Mouse (Mus musculus): ENCODE data around the gene Tbc1d8.

- TF ChIP-seq CTCF (IDR thresholded peaks at IDR 0.05; ENCODE audit: borderline replicate concordance, control insufficient read depth, extremely low read depth, insufficient read depth, low read length, poor library complexity) (no peak), POLR2A (IDR thresholded peaks at IDR 0.05; ENCODE audit: control insufficient read depth, extremely low read depth, insufficient read depth, low read length, poor library complexity) (no peak)
Measured at GRCm38 (mm10) chr1:39456421-39456853, 22.1 kb downstream of the Tbc1d8 start.

Measured in thymus, adult 2 months (tissue).